Mouse (Mus musculus) cortical plate, adult 2 months (tissue): ENCODE data around the gene Eomes.

ENCODE experiments used
- CTCF ChIP-seq: fragments of 200-500 bp; IDR thresholded peaks from 2 replicates; pipeline ENCODE4 v1.5.1; 2011; ENCODE audit warnings: mild to moderate bottlenecking, control low read depth, low read length; ENCODE audit not compliant: insufficient read depth; ENCODE audit errors: extremely low read depth
- POLR2A ChIP-seq: fragments of 200-500 bp; IDR thresholded peaks from 2 replicates; pipeline ENCODE4 v1.6.1; 2011; ENCODE audit warnings: mild to moderate bottlenecking, low read length, control low read depth; ENCODE audit not compliant: insufficient read depth; ENCODE audit errors: extremely low read depth

- no peak for TF ChIP-seq CTCF
- no peak for TF ChIP-seq POLR2A
These were observed 26.6 kb downstream of the Eomes start for GRCm38 (mm10) chr9:118504656-118505055.
